Mouse (Mus musculus): Measurements from ENCODE around the gene Rps6kb1.

The Rps6kb1 gene

DNA sequence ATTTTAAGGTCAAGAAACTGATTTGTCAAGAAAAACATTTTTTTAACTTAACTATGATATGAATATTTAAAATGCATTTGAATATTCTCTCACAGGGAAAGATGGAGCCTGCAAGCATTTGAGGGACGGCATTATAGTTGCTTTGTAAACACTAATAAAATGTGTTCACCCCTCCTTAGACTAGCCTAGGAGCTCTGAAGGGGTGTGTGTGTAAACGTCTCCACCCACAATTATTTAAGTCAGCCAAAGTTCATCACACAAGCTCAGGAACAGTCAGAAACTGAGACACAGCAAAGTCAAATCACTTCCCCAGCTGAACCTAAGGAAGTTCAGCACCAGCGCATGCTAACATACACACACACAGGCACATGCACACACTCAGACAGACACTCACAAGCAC is 71.0 kb downstream of the Rps6kb1 start:
- in situ Hi-C loops (cut with MboI, MseI): no loop called here

DNA sequence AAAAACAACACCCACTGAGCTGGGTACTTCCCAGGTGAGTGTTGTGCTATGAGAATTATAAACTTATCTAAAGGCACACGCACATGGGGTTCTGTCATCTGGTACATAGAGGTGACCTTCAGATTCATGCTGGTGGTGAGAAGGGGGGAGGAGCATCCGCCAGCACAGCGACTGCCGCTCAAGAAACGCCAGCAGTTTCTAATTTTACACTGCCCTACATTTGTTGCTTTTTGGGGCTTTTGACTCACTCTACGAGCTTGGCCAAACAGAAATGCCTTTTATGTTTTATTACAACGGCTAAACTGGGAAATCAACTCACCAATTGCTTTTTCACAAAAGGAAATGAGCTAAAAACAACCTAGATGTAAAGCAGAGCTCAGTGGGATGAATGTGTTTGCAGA is 71.8 kb downstream of the Rps6kb1 start:
- in situ Hi-C loops (cut with MboI, MseI): no loop called here

DNA sequence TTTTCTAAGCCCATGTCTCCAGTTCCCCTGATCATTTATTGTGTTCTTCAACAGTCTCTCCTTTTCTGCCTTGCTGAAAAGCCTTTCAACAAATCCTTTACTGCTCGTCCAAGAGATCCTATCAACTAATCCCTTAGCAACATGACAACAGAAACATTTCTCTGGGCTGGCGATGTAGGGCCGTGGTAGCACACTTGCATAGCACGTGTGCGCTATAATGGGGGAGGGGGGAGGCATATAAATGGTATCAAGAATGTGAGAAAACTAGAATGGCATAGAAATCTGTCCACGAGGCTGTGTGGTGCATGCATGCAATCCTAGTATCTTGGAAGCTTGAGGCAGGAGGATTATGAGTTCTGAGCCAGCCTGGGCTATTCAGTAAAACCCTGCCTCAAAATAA is 72.8 kb downstream of the Rps6kb1 start:
- in situ Hi-C loops (cut with MboI, MseI): no loop called here

DNA sequence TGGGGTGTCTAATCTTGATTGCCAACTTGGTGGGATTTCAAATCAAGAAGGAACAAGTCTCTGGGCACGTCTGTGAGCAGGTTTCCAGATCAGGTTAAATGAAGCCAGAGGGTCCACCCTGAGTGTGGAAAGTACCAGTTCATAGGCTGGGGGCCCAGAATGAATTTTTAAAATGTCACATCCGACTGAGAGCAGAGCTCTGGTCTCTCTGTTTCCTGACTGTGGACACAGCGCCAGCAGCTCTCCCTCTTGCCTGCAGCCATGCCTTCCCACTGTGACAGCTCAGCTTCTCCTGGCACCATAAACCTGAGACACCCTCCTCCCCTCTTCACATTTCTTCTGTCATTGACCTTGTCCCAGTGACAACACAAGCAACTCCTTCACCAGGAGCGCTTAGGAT is 75.6 kb downstream of the Rps6kb1 start:
- in situ Hi-C loops (cut with MboI, MseI): loop anchor here (10.0 kb wide), 1 partner anchor 1764 kb away; no protein-coding TSS in a partner anchor

DNA sequence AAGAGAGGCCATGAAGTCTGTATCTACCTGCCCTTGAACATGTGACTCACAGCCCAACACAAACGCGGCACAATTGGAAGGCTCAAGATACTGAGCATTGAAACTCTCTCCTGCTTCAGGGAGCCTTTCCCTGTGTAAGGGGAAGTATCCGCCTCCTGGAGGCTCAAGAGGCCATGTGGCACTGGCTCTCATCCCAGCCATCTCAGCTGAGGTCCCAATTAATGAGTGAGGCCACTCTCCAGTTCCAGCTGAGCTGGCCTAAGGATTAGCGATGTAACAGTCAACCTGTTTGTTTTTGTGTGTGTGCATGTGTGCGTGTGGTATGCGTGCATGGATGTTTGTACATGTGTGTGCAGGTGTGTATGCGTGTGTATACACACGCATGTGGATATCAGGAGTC is 76.3 kb downstream of the Rps6kb1 start:
- in situ Hi-C loops (cut with MboI, MseI): loop anchor here (10.0 kb wide), 1 partner anchor 1764 kb away; no protein-coding TSS in a partner anchor

DNA sequence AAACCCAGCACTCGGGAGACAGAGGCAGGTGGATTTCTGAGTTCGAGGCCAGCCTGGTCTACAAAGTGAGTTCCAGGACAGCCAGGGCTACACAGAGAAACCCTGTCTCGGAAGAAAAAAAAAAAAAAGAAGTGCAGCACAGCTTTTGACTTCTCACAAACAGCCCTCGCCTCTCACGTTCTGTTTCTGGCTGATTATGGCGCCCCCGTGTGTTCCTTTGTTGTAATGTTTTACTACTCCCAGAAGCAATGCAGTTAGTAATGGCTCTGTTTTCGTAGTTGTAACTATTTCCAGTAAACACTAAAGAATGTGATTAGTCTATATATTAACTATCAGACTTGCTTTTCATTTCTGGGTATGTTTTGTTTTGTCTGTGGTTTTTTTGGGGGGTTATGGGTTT is 80.3 kb downstream of the Rps6kb1 start:
- in situ Hi-C loops (cut with MboI, MseI): loop anchor here (10.0 kb wide), 1 partner anchor 1759 kb away; no protein-coding TSS in a partner anchor

DNA sequence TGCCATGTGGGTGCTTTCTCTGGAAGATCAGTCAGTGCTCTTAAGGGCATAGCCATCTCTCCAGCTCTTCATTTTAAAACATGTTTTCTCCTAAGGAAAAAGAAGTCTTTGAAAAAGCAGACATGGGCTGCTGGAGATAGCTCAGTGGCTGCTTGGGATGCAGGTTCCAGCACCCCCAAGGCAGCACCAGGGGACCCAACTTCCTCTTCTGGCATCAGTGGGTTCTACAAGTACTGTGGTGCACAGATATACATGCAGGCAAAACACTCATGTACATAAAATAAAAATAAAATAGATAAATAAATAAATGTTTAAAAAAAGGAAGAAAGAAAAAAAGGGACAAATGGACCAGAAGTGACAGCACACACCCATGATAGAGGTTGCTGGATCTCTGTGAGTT is 82.0 kb downstream of the Rps6kb1 start:
- in situ Hi-C loops (cut with MboI, MseI): loop anchor here (10.0 kb wide), 1 partner anchor 1758 kb away; no protein-coding TSS in a partner anchor

DNA sequence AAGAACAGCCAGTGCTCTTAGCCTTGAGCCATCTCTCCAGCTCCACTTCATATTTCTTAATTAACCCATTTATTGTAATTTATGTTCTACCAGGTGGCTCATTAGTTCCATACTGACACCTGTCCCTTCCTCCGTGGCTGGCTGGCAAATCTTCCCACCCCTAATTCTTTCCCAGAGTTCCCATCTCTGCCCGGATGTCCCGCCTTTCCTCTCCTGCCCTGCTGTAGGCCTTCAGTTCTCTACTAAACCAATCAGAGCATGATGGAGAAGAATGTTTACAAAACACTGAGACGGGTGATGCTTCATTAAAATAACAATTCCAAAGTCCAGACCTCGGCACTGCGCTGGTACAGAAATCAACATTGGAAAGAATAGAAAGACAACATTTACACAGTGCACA is 85.7 kb downstream of the Rps6kb1 start:
- in situ Hi-C loops (cut with MboI, MseI): no loop called here

DNA sequence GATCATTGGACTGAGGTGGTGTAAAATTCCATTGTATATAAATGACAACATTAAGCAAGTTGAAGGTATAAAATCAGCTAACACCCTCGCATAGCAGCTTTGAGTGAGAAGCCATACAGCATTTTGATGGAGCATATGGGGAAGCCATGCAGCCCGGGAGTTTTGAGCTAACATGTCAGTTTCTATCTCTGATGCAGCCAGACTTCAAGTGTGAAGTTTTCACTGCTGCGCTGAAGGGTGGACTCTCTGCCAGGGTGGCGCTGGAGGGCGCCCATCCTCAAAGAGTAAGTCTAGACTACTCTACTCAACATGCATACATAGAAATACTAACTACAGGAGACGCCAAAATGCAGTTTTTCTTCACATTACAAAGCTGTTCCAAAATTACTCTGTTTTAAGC is 87.1 kb downstream of the Rps6kb1 start:
- in situ Hi-C loops (cut with MboI, MseI): no loop called here

DNA sequence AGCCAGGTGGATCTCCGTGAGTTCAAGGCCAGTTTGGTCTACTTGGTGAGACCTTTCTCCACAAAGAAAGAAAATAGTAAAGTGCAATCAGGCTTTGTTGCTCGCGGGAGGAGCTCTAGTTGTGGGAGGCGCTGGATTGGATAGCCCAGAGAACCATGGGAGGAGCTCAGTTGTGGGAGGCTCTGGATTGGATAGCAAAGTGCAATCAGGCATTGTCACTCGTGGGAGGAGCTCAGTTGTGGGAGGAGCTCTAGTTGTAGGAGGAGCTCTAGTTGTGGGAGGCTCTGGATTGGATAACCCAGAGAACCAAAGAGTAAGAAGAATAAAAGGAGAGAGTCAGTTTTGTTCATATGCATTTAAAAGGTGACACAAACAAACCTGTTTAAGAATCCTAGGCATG is 90.6 kb downstream of the Rps6kb1 start:
- in situ Hi-C loops (cut with MboI, MseI): no loop called here

Data from T-helper 1 cell (primary cell).